Mouse (Mus musculus): ENCODE measurements around the gene Adcyap1r1. TPM values are rescaled to one million over a fixed set of nuclear protein-coding genes. Genes with fewer than 3 reads are reported as not detected.

Gene Adcyap1r1
- total and polyA plus RNA-seq, 3 experiments, result not detected

DNA sequence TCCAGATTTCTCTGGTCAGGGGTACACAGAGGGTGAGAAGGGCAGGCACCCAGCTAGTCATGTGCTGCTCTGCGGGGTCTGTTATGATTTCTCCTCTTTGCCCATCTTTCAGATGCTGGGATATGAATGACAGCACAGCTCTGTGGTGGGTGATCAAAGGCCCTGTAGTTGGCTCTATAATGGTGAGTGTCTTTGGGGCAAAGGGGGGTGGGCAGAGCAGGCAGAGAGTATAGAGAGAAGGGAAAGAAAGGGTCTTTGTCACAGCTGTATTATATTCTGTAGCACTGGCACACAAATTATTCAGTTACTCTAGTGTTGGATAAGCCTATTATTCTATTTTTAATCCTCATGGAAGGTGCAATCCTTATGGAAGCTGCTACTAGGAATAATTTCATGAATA, 29.2 kb downstream of the Adcyap1r1 start:
- H3K79me2 ChIP-seq (ENCODE audit: control insufficient read depth, insufficient read depth, low read length, poor library complexity), result no peaks in the 10 kb centered on the region
- no peak overlapping the region for H3K9ac ChIP-seq (ENCODE audit: control insufficient read depth, low read depth, low read length, poor library complexity, severe bottlenecking)
- TF ChIP-seq CHD2 (IDR thresholded peaks at IDR 0.05; ENCODE audit: low read length) (no peak), CTCF (IDR thresholded peaks at IDR 0.05 in 2 of 3, conservative IDR thresholded peaks at IDR 0.05 in 1 of 3; ENCODE audit: control insufficient read depth in 1 of 3, insufficient read depth in 1 of 3, low read depth in 2 of 3, low read length in 3 of 3, poor library complexity in 1 of 3, severe bottlenecking in 1 of 3) (no peak), JUND (IDR thresholded peaks at IDR 0.05; ENCODE audit: low read depth, low read length) (no peak), ELF1 (IDR thresholded peaks at IDR 0.05; ENCODE audit: low read depth, low read length) (no peak), GATA1 (IDR thresholded peaks at IDR 0.05; ENCODE audit: low read depth, low read length) (no peak), ZNF384 (IDR thresholded peaks at IDR 0.05; ENCODE audit: low read depth, low read length) (no peak), SIN3A (IDR thresholded peaks at IDR 0.05; ENCODE audit: low read length) (no peak), MYC (IDR thresholded peaks at IDR 0.05; ENCODE audit: low read depth, low read length) (no peak), MAX (IDR thresholded peaks at IDR 0.05; ENCODE audit: low read length) (no peak), NELFE (IDR thresholded peaks at IDR 0.05; ENCODE audit: low read depth, low read length) (no peak), TBP (IDR thresholded peaks at IDR 0.05; ENCODE audit: low read depth, low read length) (no peak), USF1 (IDR thresholded peaks at IDR 0.05; ENCODE audit: low read depth, low read length) (no peak), EP300 (IDR thresholded peaks at IDR 0.05; ENCODE audit: low read depth in 1 of 2, low read length in 2 of 2) (no peak), UBTF (IDR thresholded peaks at IDR 0.05; ENCODE audit: borderline replicate concordance, insufficient read depth, low read depth, low read length) (no peak), RAD21 (IDR thresholded peaks at IDR 0.05; ENCODE audit: low read depth, low read length) (no peak), HCFC1 (IDR thresholded peaks at IDR 0.05; ENCODE audit: low read depth, low read length) (no peak), USF2 (IDR thresholded peaks at IDR 0.05; ENCODE audit: borderline replicate concordance in 1 of 2, insufficient read depth in 1 of 2, low read depth in 1 of 2, low read length in 2 of 2) (no peak)
- no peak for DNase-seq (ENCODE audit: low read depth, low spot score)
- no peak overlapping the region for H3K27ac ChIP-seq (ENCODE audit: control insufficient read depth, low read depth, low read length)
- no peaks in the 10 kb centered on the region for H3K36me3 ChIP-seq (ENCODE audit: control insufficient read depth in 1 of 2, insufficient read depth in 2 of 2, low read length in 2 of 2)
- no peaks in the 10 kb centered on the region for H3K27me3 ChIP-seq (ENCODE audit: control insufficient read depth in 1 of 2, insufficient read depth in 2 of 2, low read length in 2 of 2)
- no peak overlapping the region for H3K4me3 ChIP-seq (ENCODE audit: control insufficient read depth in 1 of 2, insufficient read depth in 1 of 2, low read depth in 2 of 2, low read length in 2 of 2)
- no peaks in the 10 kb centered on the region for H3K4me1 ChIP-seq (ENCODE audit: control insufficient read depth in 1 of 2, insufficient read depth in 2 of 2, low read length in 2 of 2)
- no peaks in the 10 kb centered on the region for H3K9me3 ChIP-seq (replicated peaks; ENCODE audit: insufficient read depth, low read length)

DNA sequence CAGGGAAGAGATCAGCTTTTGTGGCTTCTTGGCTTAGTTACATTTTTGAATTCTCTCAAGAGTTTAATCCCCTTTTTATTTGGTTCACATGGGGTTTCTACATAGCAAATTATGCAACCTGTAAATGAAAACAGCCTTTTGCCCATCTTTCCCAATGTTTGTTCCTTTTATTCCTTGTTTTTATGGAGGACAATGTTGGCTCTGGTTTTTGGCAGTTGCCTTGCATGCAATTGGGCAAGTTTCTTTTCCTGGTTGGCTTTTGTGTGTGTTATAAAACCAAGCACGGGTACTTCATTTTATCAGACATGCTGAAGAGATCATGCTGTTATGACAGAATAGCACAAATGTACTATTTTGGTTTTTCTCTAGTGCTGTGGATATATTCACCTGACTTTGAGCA, 30.7 kb downstream of the Adcyap1r1 start:
- Histone ChIP-seq H3K9me3 (replicated peaks; ENCODE audit: insufficient read depth, low read length) (no peaks in the 10 kb centered on the region), H3K36me3 (ENCODE audit: control insufficient read depth in 1 of 2, insufficient read depth in 2 of 2, low read length in 2 of 2) (no peaks in the 10 kb centered on the region), H3K4me3 (ENCODE audit: control insufficient read depth in 1 of 2, insufficient read depth in 1 of 2, low read depth in 2 of 2, low read length in 2 of 2) (no peak overlapping the region), H3K9ac (ENCODE audit: control insufficient read depth, low read depth, low read length, poor library complexity, severe bottlenecking) (no peak overlapping the region), H3K27ac (ENCODE audit: control insufficient read depth, low read depth, low read length) (no peak overlapping the region), H3K79me2 (ENCODE audit: control insufficient read depth, insufficient read depth, low read length, poor library complexity) (no peaks in the 10 kb centered on the region), H3K4me1 (ENCODE audit: control insufficient read depth in 1 of 2, insufficient read depth in 2 of 2, low read length in 2 of 2) (no peaks in the 10 kb centered on the region), H3K27me3 (ENCODE audit: control insufficient read depth in 1 of 2, insufficient read depth in 2 of 2, low read length in 2 of 2) (no peaks in the 10 kb centered on the region)
- DNase-seq (ENCODE audit: low read depth, low spot score), result no peak
- no peak for TF ChIP-seq UBTF (IDR thresholded peaks at IDR 0.05; ENCODE audit: borderline replicate concordance, insufficient read depth, low read depth, low read length)
- no peak for TF ChIP-seq ZMIZ1 (IDR thresholded peaks at IDR 0.05; ENCODE audit: low read depth, low read length)
- TF ChIP-seq ELF1 (IDR thresholded peaks at IDR 0.05; ENCODE audit: low read depth, low read length), result no peak
- no peak for TF ChIP-seq TCF12 (IDR thresholded peaks at IDR 0.05; ENCODE audit: low read depth, low read length)
- no peak for TF ChIP-seq ETS1 (IDR thresholded peaks at IDR 0.05; ENCODE audit: low read depth, low read length)
- TF ChIP-seq CTCF (IDR thresholded peaks at IDR 0.05 in 2 of 3, conservative IDR thresholded peaks at IDR 0.05 in 1 of 3; ENCODE audit: control insufficient read depth in 1 of 3, insufficient read depth in 1 of 3, low read depth in 2 of 3, low read length in 3 of 3, poor library complexity in 1 of 3, severe bottlenecking in 1 of 3), result no peak
- TF ChIP-seq POLR2AphosphoS5 (IDR thresholded peaks at IDR 0.05; ENCODE audit: borderline replicate concordance, low read depth, low read length), result no peak
- no peak for TF ChIP-seq RCOR1 (IDR thresholded peaks at IDR 0.05; ENCODE audit: low read depth, low read length)
- TF ChIP-seq POLR2A (IDR thresholded peaks at IDR 0.05; ENCODE audit: control insufficient read depth in 1 of 2, insufficient read depth in 1 of 2, low read depth in 1 of 2, low read length in 2 of 2, poor library complexity in 1 of 2), result no peak
- TF ChIP-seq MEF2A (IDR thresholded peaks at IDR 0.05; ENCODE audit: extremely low read depth, insufficient replicate concordance, low read depth, low read length, poor library complexity, severe bottlenecking), result no peak
- TF ChIP-seq USF2 (IDR thresholded peaks at IDR 0.05; ENCODE audit: borderline replicate concordance in 1 of 2, insufficient read depth in 1 of 2, low read depth in 1 of 2, low read length in 2 of 2), result no peak
- no peak for TF ChIP-seq MAZ (IDR thresholded peaks at IDR 0.05; ENCODE audit: low read depth, low read length)
- no peak for TF ChIP-seq USF1 (IDR thresholded peaks at IDR 0.05; ENCODE audit: low read depth, low read length)
- TF ChIP-seq MAX (IDR thresholded peaks at IDR 0.05; ENCODE audit: low read length), result no peak
- TF ChIP-seq ZC3H11A (IDR thresholded peaks at IDR 0.05; ENCODE audit: low read depth, low read length), result no peak
- no peak for TF ChIP-seq POLR2AphosphoS2 (IDR thresholded peaks at IDR 0.05; ENCODE audit: low read length)
- no peak for TF ChIP-seq JUND (IDR thresholded peaks at IDR 0.05; ENCODE audit: low read depth, low read length)
- no peak for TF ChIP-seq E2F4 (IDR thresholded peaks at IDR 0.05; ENCODE audit: borderline replicate concordance, low read depth, low read length)
- TF ChIP-seq SMC3 (IDR thresholded peaks at IDR 0.05; ENCODE audit: low read depth, low read length), result no peak
- TF ChIP-seq NRF1 (IDR thresholded peaks at IDR 0.05; ENCODE audit: insufficient read depth, low read depth, low read length, poor library complexity, severe bottlenecking), result no peak
